Mouse (Mus musculus) lung, embryonic 14.5 days (tissue): ENCODE measurements around the gene Trim62. TPM values are rescaled to one million over a fixed set of nuclear protein-coding genes. Genes with fewer than 3 reads are reported as not detected.

Experiments used
- ATAC-seq: fragments of 200-750 bp; cut with Nextera tagmentation; 2 replicates; pipeline ENCODE4 v1.8.0; 2017; ENCODE audit warnings: mild to moderate bottlenecking, moderate TSS enrichment, moderate library complexity; ENCODE audit not compliant: insufficient read depth
- DNase-seq: peaks from one replicate; pipeline ENCODE4 v3.0.0-alpha.2; 2015
- H3K27ac ChIP-seq: fragments of 300-500 bp; sonication (generic); 2 replicates; pipeline ENCODE4 v1.5.1; 2014; ENCODE audit warnings: low read depth, mild to moderate bottlenecking, moderate library complexity
- H3K27me3 ChIP-seq: fragments of 300-500 bp; sonication (generic); 2 replicates; pipeline ENCODE4 v1.6.1; 2014; ENCODE audit warnings: low read length, control low read depth; ENCODE audit not compliant: insufficient read depth
- H3K36me3 ChIP-seq: fragments of 300-500 bp; sonication (generic); 2 replicates; pipeline ENCODE4 v1.6.1; 2014; ENCODE audit warnings: control low read depth; ENCODE audit not compliant: insufficient read depth
- H3K4me1 ChIP-seq: fragments of 300-500 bp; sonication (generic); 2 replicates; pipeline ENCODE4 v1.6.1; 2014; ENCODE audit warnings: antibody characterized with exemption, control low read depth; ENCODE audit not compliant: insufficient read depth
- H3K4me2 ChIP-seq: fragments of 300-500 bp; sonication (generic); 2 replicates; pipeline ENCODE4 v1.6.1; 2014; ENCODE audit warnings: mild to moderate bottlenecking
- H3K4me3 ChIP-seq: fragments of 300-500 bp; sonication (generic); 2 replicates; pipeline ENCODE4 v1.5.1; 2014; ENCODE audit warnings: low read depth, low read length
- H3K9ac ChIP-seq: fragments of 300-500 bp; sonication (generic); 2 replicates; pipeline ENCODE4 v1.6.1; 2014
- H3K9me3 ChIP-seq: fragments of 300-500 bp; sonication (generic); 2 replicates; pipeline ENCODE4 v1.6.1; 2016; ENCODE audit warnings: low read depth, low read length, control low read depth
- CTCF ChIP-seq: IDR thresholded peaks from 2 replicates; pipeline ENCODE4 v1.5.1; 2016; ENCODE audit warnings: antibody characterized with exemption, low read depth
- WGBS: fragments of 180-500 bp; shearing (Covaris S2); extraction: QIAGEN DNeasy Blood & Tissue Kit; methylation state at CpG from one replicate; pipeline ENCODE4 v1.1.7; 2014; 5-methylcytosine and 5-hydroxymethylcytosine counted together
- polyA plus RNA-seq: library from polyadenylated mRNA; unstranded; fragments of >200 nt; fragmentation: Nextera tagmentation; extraction: Ambion mirVana; gene quantifications from 2 replicates; pipeline ENCODE4 v1.2.1, GENCODE M21; 2014

The Trim62 gene
- polyA plus RNA-seq, 1 experiment from 2014 or later: 8.5 TPM

GRCm38 (mm10) chr4:128874062-128874461, 9.3 kb upstream of the Trim62 start:
- DNase-seq (no peak), ATAC-seq (no peak)
- Histone ChIP-seq H3K4me3 (no peak overlapping the region), H3K4me2 (no peak overlapping the region), H3K36me3 (no peaks in the 10 kb centered on the region), H3K9ac (no peak overlapping the region), H3K9me3 (no peaks in the 10 kb centered on the region), H3K27ac (no peak overlapping the region), H3K27me3 (no peaks in the 10 kb centered on the region), H3K4me1 (peaks cover under 1% of the 10 kb centered on the region; the same call in 1 of the 2 replicates)
- TF ChIP-seq CTCF: no peak
- 91% methylated on average over 17 of the region's 17 CpGs for WGBS

- H3K27me3 ChIP-seq: no peaks in the 10 kb centered on the region
- H3K4me3 ChIP-seq: no peak overlapping the region
- H3K27ac ChIP-seq: no peak overlapping the region
- peaks cover 5% of the 10 kb centered on the region for H3K4me1 ChIP-seq
- no peak overlapping the region for H3K9ac ChIP-seq
- H3K36me3 ChIP-seq: no peaks in the 10 kb centered on the region
- no peak for DNase-seq
- H3K4me2 ChIP-seq: no peak overlapping the region
- no peaks in the 10 kb centered on the region for H3K9me3 ChIP-seq
- no peak for ATAC-seq
- no peak for TF ChIP-seq CTCF
- WGBS: 90% methylated on average over 11 of the region's 11 CpGs
Observed at GRCm38 (mm10) chr4:128875439-128875838, 7.9 kb upstream of the Trim62 start.

- peaks cover 5% of the 10 kb centered on the region for H3K4me1 ChIP-seq
- H3K4me3 ChIP-seq: no peak overlapping the region
- no peaks in the 10 kb centered on the region for H3K36me3 ChIP-seq
- ATAC-seq (no peak), DNase-seq (no peak)
- no peaks in the 10 kb centered on the region for H3K27me3 ChIP-seq
- WGBS: 8% methylated on average over 6 of the region's 6 CpGs
- H3K9me3 ChIP-seq: no peaks in the 10 kb centered on the region; the same call in 1 of the 2 replicates
- no peak overlapping the region for H3K4me2 ChIP-seq
- H3K9ac ChIP-seq: no peak overlapping the region
- TF ChIP-seq CTCF: no peak
- no peak overlapping the region for H3K27ac ChIP-seq
Observed at GRCm38 (mm10) chr4:128877520-128877919, 5.9 kb upstream of the Trim62 start.

- no peak overlapping the region for H3K4me3 ChIP-seq
Observed at GRCm38 (mm10) chr4:128878901-128879491, 4.4 kb upstream of the Trim62 start.

GRCm38 (mm10) chr4:128883801-128884710, 676 bp downstream of the Trim62 start:
- peak; percentile 57 for DNase-seq

More at GRCm38 (mm10) chr4:128878901-128879491, 4.4 kb upstream of the Trim62 start:
- no peak for TF ChIP-seq CTCF
- peaks cover 5% of the 10 kb centered on the region for H3K4me1 ChIP-seq
- H3K9me3 ChIP-seq: no peaks in the 10 kb centered on the region; the same call in 1 of the 2 replicates
- no peak for ATAC-seq
- no peaks in the 10 kb centered on the region for H3K27me3 ChIP-seq
- H3K36me3 ChIP-seq: no peaks in the 10 kb centered on the region
- no peak overlapping the region for H3K9ac ChIP-seq
- 17% methylated on average over 13 of the region's 13 CpGs for whole genome bisulfite sequencing
- no peak overlapping the region; the same call in 1 of the 2 replicates for H3K27ac ChIP-seq
- peak; percentile 31 for DNase-seq
- H3K4me2 ChIP-seq: 0 out of 2 replicates have a peak overlapping the region, but pooled peaks have one; percentile 13

GRCm38 (mm10) chr4:128884711-128885095, 1.3 kb downstream of the Trim62 start:
- 0 out of 2 replicates have a peak, but pooled peaks have one; percentile 3 for ATAC-seq
- 42% methylated on average over 5 of the region's 5 CpGs for WGBS
- Histone ChIP-seq H3K4me1 (peaks cover 5% of the 10 kb centered on the region), H3K4me3 (peak overlapping the region; percentile 71), H3K4me2 (peak overlapping the region; percentile 99), H3K9ac (peak overlapping the region; percentile 55), H3K27ac (no peak overlapping the region), H3K36me3 (no peaks in the 10 kb centered on the region), H3K27me3 (no peaks in the 10 kb centered on the region), H3K9me3 (no peaks in the 10 kb centered on the region; the same call in 1 of the 2 replicates)
- no peak for TF ChIP-seq CTCF
- no peak for DNase-seq

More at GRCm38 (mm10) chr4:128883801-128884710, 676 bp downstream of the Trim62 start:
- no peaks in the 10 kb centered on the region for H3K36me3 ChIP-seq
- peak; percentile 69 for ATAC-seq
- peak overlapping the region; percentile 99 for H3K4me2 ChIP-seq
- peak overlapping the region; percentile 55 for H3K9ac ChIP-seq
- H3K27ac ChIP-seq: peak overlapping the region; percentile 19; the same call in 1 of the 2 replicates
- TF ChIP-seq CTCF: no peak
- peak overlapping the region; percentile 71 for H3K4me3 ChIP-seq
- no peaks in the 10 kb centered on the region for H3K27me3 ChIP-seq
- no peaks in the 10 kb centered on the region; the same call in 1 of the 2 replicates for H3K9me3 ChIP-seq
- under 1% methylated on average over 94 of the region's 94 CpGs for WGBS
- peaks cover 9% of the 10 kb centered on the region for H3K4me1 ChIP-seq

- no peak overlapping the region for H3K4me3 ChIP-seq
- DNase-seq (no peak), ATAC-seq (no peak)
- 0 out of 2 replicates have a peak, but pooled peaks cover 4% of the 10 kb centered on the region for H3K36me3 ChIP-seq
- TF ChIP-seq CTCF: no peak
- WGBS: 96% methylated on average over 8 of the region's 8 CpGs
- no peaks in the 10 kb centered on the region; the same call in 1 of the 2 replicates for H3K9me3 ChIP-seq
- H3K9ac ChIP-seq: no peak overlapping the region
- peaks cover 5% of the 10 kb centered on the region for H3K4me1 ChIP-seq
- no peak overlapping the region for H3K27ac ChIP-seq
- H3K27me3 ChIP-seq: no peaks in the 10 kb centered on the region
- H3K4me2 ChIP-seq: no peak overlapping the region
Observed at GRCm38 (mm10) chr4:128885540-128885939, 2.2 kb downstream of the Trim62 start.
